Mouse (Mus musculus) limb, embryonic 10.5 days (tissue): ENCODE results near the gene Wdr82. TPM values are rescaled to one million over a fixed set of nuclear protein-coding genes. Genes with fewer than 3 reads are reported as not detected.
A peak's percentile ranks its signal among the peaks of the same experiment; 100 is the strongest.

Experiments used
- DNase-seq: peaks from one replicate; pipeline ENCODE4 v3.0.0-alpha.2; 2017; ENCODE audit warnings: low spot score
- H3K27ac ChIP-seq: fragments of 300-500 bp; sonication (generic); 2 replicates; pipeline ENCODE4 v1.5.1; 2016; ENCODE audit warnings: mild to moderate bottlenecking
- H3K27me3 ChIP-seq: fragments of 300-500 bp; sonication (generic); 2 replicates; pipeline ENCODE4 v1.6.1; 2016; ENCODE audit warnings: low read depth, mild to moderate bottlenecking; ENCODE audit not compliant: poor library complexity, severe bottlenecking
- H3K36me3 ChIP-seq: fragments of 300-500 bp; sonication (generic); 2 replicates; pipeline ENCODE4 v1.6.1; 2016; ENCODE audit warnings: mild to moderate bottlenecking, moderate library complexity
- H3K4me1 ChIP-seq: fragments of 300-500 bp; sonication (generic); 2 replicates; pipeline ENCODE4 v1.6.1; 2016
- H3K4me3 ChIP-seq: fragments of 300-500 bp; sonication (generic); 2 replicates; pipeline ENCODE4 v1.5.1; 2016; ENCODE audit warnings: mild to moderate bottlenecking, moderate library complexity
- H3K9me3 ChIP-seq: fragments of 300-500 bp; sonication (generic); replicated peaks from 2 replicates; pipeline ENCODE4 v1.6.1; 2016; ENCODE audit warnings: mild to moderate bottlenecking
- WGBS: fragments of 180-500 bp; shearing (Covaris S2); methylation state at CpG from one replicate; pipeline ENCODE4 v1.1.7; 2016; 5-methylcytosine and 5-hydroxymethylcytosine counted together
- microRNA counts: library from miRNA; unstranded; fragments of <30 nt; microRNA quantifications from one replicate; lab custom pipeline; 2017
- microRNA-seq: library from miRNA; unstranded; fragments of <30 nt; microRNA quantifications from one replicate; pipeline ENCODE4, GENCODE M21; 2017
- polyA plus RNA-seq: library from polyadenylated mRNA; unstranded; fragments of >200 nt; fragmentation: Nextera tagmentation; extraction: Ambion mirVana; gene quantifications from 2 replicates; pipeline ENCODE4 v1.2.1, GENCODE M21; 2016

The Wdr82 gene
- polyA plus RNA-seq, 1 experiment from 2014 or later: 28.8 TPM

GRCm38 (mm10) chr9:106237401-106237800 lies 66.7 kb downstream of the Wdr82 start:
- 88% methylated on average over 8 of the region's 8 CpGs for WGBS
- no peak for DNase-seq

GRCm38 (mm10) chr9:106237878-106238277 lies 67.2 kb downstream of the Wdr82 start:
- no peak overlapping the region for H3K4me3 ChIP-seq
- peaks cover 100% of the 10 kb centered on the region for H3K36me3 ChIP-seq
- DNase-seq: no peak
- no peaks in the 10 kb centered on the region for H3K27me3 ChIP-seq
- no peak overlapping the region for H3K27ac ChIP-seq
- H3K9me3 ChIP-seq: no peaks in the 10 kb centered on the region
- peaks cover 6% of the 10 kb centered on the region for H3K4me1 ChIP-seq
- 93% methylated on average over 10 of the region's 10 CpGs for WGBS

More at GRCm38 (mm10) chr9:106237401-106237800, 66.7 kb downstream of the Wdr82 start:
- Histone ChIP-seq H3K36me3 (peaks cover 100% of the 10 kb centered on the region), H3K9me3 (no peaks in the 10 kb centered on the region), H3K27ac (no peak overlapping the region), H3K4me3 (no peak overlapping the region), H3K27me3 (no peaks in the 10 kb centered on the region), H3K4me1 (peaks cover under 1% of the 10 kb centered on the region; the same call in 1 of the 2 replicates)

MicroRNAs within 50 kb of the gene (microRNA counts, 519-probe panel; counts per million panel counts)
- microRNA mmu-let-7g (lab: Ali Mortazavi, UCI): 5,451 counts per million, percentile 90 among the panel's probes with 10 or more counts

Small RNA genes lying within 50 kb of the gene (microRNA-seq; reads per million reads assigned to microRNA genes)
- 3.5 reads per million, percentile 4 among the genes with 10 or more reads in this experiment for gene Mir135a-1
- gene Mirlet7g: 3,401 reads per million, percentile 87 among the genes with 10 or more reads in this experiment

Other genes with a start within 250 kb of the Wdr82 start
- gene Col6a5, start 210.3 kb upstream of the Wdr82 start, polyA plus RNA-seq: 0.10 TPM in 1 of 2 replicates, not detected in the other
- gene Col6a4, start 74.1 kb upstream of the Wdr82 start, polyA plus RNA-seq: 0.09 TPM in 1 of 2 replicates, not detected in the other
- 0.83 and 1.9 TPM in 2 replicates for gene Glyctk, start 12.8 kb upstream of the Wdr82 start, polyA plus RNA-seq
- 53.1 and 57.5 TPM in 2 replicates for gene Ppm1m, start 28.8 kb downstream of the Wdr82 start, polyA plus RNA-seq
- gene Twf2, start 32.2 kb downstream of the Wdr82 start, polyA plus RNA-seq: 75.1 and 76.6 TPM in 2 replicates
- not detected in 2 replicates for gene Tlr9, start 51.7 kb downstream of the Wdr82 start, polyA plus RNA-seq
- 62.8 and 77.9 TPM in 2 replicates for gene Alas1, start 77.7 kb downstream of the Wdr82 start, polyA plus RNA-seq
- gene Poc1a, start 110.1 kb downstream of the Wdr82 start, polyA plus RNA-seq: 42.9 and 43.9 TPM in 2 replicates
- gene Dusp7, start 197.7 kb downstream of the Wdr82 start, polyA plus RNA-seq: 43.1 and 44.9 TPM in 2 replicates